Mouse (Mus musculus): ENCODE data around the gene Tmem207. TPM values are rescaled to one million over a fixed set of nuclear protein-coding genes. Genes with fewer than 3 reads are reported as not detected.
"Not testable (repeated sequence)": the region's sequence is repeated elsewhere in the genome, so short reads cannot be mapped to it uniquely, and the experiment has no call there.

The Tmem207 gene
- polyA plus RNA-seq, 1 experiment from 2014 or later = 0.42 TPM

- WGBS = 45% methylated on average over 10 of the region's 10 CpGs
- Histone ChIP-seq H3K36me3 (no peaks in the 10 kb centered on the region), H3K4me3 (replicated peaks) (no peak overlapping the region), H3K27ac (peak overlapping the region; percentile 73), H3K9me3 (no peaks in the 10 kb centered on the region), H3K4me1 (replicated peaks) (peaks cover 21% of the 10 kb centered on the region), H3K4me2 (replicated peaks) (no peak overlapping the region), H3K9ac (replicated peaks) (no peak overlapping the region), H3K27me3 (no peaks in the 10 kb centered on the region)
- peak; percentile 95 for ATAC-seq
These were observed 1.5 kb upstream of the Tmem207 start for GRCm38 (mm10) chr16:26527931-26528666.

DNA sequence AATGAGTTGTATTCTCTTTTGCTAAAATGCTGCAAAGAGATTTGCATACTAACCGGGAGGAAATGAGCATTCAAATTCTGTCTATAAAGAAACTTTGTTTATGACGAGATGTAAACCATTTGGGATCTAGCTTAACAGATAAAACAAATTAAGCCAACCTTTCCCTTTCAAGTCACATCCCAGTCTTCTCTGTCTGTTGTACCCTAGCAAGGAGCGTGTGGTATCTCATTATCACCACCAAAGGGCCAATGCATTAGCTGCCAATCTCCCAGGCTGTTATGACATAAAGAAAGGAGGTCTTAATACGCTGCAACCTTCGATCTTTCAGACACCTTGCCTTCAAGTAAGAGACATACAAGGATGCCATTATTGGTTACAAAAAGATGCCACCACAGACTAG is 737 bp downstream of the Tmem207 start:
- Histone ChIP-seq H3K4me2 (replicated peaks) (no peak overlapping the region), H3K4me3 (replicated peaks) (no peak overlapping the region), H3K36me3 (no peaks in the 10 kb centered on the region), H3K9ac (replicated peaks) (no peak overlapping the region), H3K4me1 (replicated peaks) (peaks cover 21% of the 10 kb centered on the region), H3K27ac (no peak overlapping the region), H3K9me3 (no peaks in the 10 kb centered on the region), H3K27me3 (no peaks in the 10 kb centered on the region)
- ATAC-seq = no peak
- WGBS = 64% methylated on average over 5 of the region's 5 CpGs

DNA sequence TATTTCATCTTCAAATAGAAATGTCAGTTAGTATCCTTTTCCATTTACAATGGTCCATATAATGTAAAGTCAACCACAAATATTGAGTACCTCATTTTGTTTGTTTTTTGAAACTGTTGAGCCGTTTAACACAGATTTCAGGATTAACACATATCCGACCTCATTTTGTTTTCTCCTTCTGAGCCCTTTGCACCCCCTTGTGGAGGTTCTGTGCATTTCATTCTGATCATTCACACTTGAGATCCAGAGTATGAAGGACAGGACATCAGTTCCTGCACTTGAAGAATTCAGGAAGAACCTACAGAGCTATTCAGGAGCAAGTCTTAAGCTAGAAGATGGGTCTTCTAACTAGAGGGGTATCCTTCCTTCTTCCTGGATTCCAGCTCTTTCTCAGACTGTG is 7.0 kb downstream of the Tmem207 start:
- 53% methylated on average over 2 of the region's 2 CpGs for WGBS
- Histone ChIP-seq H3K9me3 (no peaks in the 10 kb centered on the region), H3K4me2 (replicated peaks) (no peak overlapping the region), H3K4me1 (replicated peaks) (no peaks in the 10 kb centered on the region), H3K36me3 (no peaks in the 10 kb centered on the region), H3K4me3 (replicated peaks) (no peak overlapping the region), H3K9ac (replicated peaks) (no peak overlapping the region), H3K27me3 (no peaks in the 10 kb centered on the region), H3K27ac (no peak overlapping the region)
- no peak for ATAC-seq

GRCm38 (mm10) chr16:26504961-26505360 is 21.6 kb downstream of the Tmem207 start:
- no peak for ATAC-seq
- WGBS = 86% methylated on average over 4 of the region's 4 CpGs
- Histone ChIP-seq H3K27ac (no peak overlapping the region), H3K9me3 (no peaks in the 10 kb centered on the region), H3K9ac (replicated peaks) (no peak overlapping the region), H3K4me2 (replicated peaks) (no peak overlapping the region), H3K4me1 (replicated peaks) (no peaks in the 10 kb centered on the region), H3K36me3 (no peaks in the 10 kb centered on the region), H3K27me3 (no peaks in the 10 kb centered on the region), H3K4me3 (replicated peaks) (no peak overlapping the region)

- no peak overlapping the region for H3K4me2 ChIP-seq (replicated peaks)
- H3K9ac ChIP-seq (replicated peaks) = no peak overlapping the region
- H3K27ac ChIP-seq = no peak overlapping the region
- no peak overlapping the region for H3K4me3 ChIP-seq (replicated peaks)
- no peaks in the 10 kb centered on the region for H3K4me1 ChIP-seq (replicated peaks)
- no peaks in the 10 kb centered on the region for H3K36me3 ChIP-seq
- ATAC-seq = no peak
- H3K9me3 ChIP-seq = no peaks in the 10 kb centered on the region
- 86% methylated on average over 3 of the region's 3 CpGs for WGBS
- H3K27me3 ChIP-seq = no peaks in the 10 kb centered on the region
These were observed 25.8 kb downstream of the Tmem207 start for GRCm38 (mm10) chr16:26500738-26501137.

DNA sequence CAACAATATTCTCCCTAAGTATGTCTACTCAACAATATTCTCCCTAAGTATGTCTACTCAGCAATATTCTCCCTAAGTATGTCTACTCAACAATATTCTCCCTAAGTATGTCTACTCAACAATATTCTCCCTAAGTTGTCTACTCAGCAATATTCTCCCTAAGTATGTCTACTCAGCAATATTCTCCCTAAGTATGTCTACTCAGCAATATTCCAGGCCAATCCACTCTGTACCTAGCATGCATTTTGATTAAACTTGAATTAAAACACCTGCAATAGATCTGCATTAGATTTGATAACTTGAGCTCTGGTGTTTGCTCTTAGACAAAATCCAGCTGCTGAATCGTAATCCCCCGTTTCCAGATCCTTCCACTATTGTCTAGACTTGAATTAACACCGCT is 26.9 kb downstream of the Tmem207 start:
- not testable (repeated sequence) for H3K9ac ChIP-seq (replicated peaks); H3K27ac ChIP-seq; H3K27me3 ChIP-seq; H3K4me2 ChIP-seq (replicated peaks); ATAC-seq; H3K4me3 ChIP-seq (replicated peaks); H3K9me3 ChIP-seq; H3K4me1 ChIP-seq (replicated peaks); H3K36me3 ChIP-seq
- WGBS = 94% methylated on average over 3 of the region's 3 CpGs

- no peaks in the 10 kb centered on the region for H3K4me1 ChIP-seq (replicated peaks)
- H3K4me2 ChIP-seq (replicated peaks) = no peak overlapping the region
- H3K27me3 ChIP-seq = no peaks in the 10 kb centered on the region
- H3K36me3 ChIP-seq = no peaks in the 10 kb centered on the region
- no peak overlapping the region for H3K27ac ChIP-seq
- 19% methylated on average over 2 of the region's 2 CpGs for WGBS
- no peak for ATAC-seq
- no peak overlapping the region for H3K9ac ChIP-seq (replicated peaks)
- no peak overlapping the region for H3K4me3 ChIP-seq (replicated peaks)
- H3K9me3 ChIP-seq = no peaks in the 10 kb centered on the region
These were observed 30.8 kb downstream of the Tmem207 start for GRCm38 (mm10) chr16:26495721-26496120.

DNA sequence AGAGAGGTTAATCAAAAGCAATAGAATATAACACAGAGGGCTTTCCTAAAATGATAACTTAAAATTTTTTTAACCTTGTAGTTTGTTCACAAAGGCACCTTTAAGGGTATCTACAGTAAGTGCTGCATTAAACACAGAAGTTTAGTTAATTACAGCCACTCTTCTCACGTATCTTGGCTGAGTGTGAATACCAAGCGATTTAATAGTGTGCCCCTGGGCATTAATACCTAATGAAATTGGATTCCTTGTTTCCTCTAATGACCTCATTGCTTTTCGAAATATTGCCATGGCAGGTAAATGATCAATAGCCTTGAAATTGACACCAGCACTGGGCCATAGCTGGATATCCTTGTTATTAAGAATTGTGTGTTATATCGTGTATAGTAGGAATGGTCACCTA is 55.3 kb downstream of the Tmem207 start:
- Histone ChIP-seq H3K27me3 (no peaks in the 10 kb centered on the region), H3K9ac (replicated peaks) (no peak overlapping the region), H3K4me2 (replicated peaks) (no peak overlapping the region), H3K9me3 (no peaks in the 10 kb centered on the region), H3K4me1 (replicated peaks) (no peaks in the 10 kb centered on the region), H3K27ac (no peak overlapping the region), H3K36me3 (no peaks in the 10 kb centered on the region), H3K4me3 (replicated peaks) (no peak overlapping the region)
- 86% methylated on average over 4 of the region's 4 CpGs for WGBS
- ATAC-seq = no peak

DNA sequence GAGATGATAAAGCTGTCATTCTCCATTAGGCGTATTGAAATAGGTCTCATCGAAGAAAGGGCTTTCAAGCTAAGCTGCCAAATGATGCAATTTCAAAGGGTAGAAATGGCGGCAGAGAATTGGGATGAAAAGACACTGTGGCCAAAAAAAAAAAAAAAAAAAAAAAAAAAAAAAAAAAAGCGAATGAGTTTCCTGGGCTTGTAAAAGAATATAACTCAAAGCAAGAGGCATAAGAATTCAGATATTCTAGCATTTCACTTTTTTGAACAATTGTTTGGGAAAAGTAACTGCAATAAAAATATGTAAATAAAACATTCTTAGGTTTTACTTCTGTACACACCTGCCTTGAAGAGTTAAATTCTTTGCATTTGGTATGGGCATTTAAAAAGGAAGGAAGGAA is 60.0 kb downstream of the Tmem207 start:
- Histone ChIP-seq H3K27ac (no peak overlapping the region), H3K27me3 (no peaks in the 10 kb centered on the region), H3K9me3 (no peaks in the 10 kb centered on the region), H3K4me2 (replicated peaks) (no peak overlapping the region), H3K4me1 (replicated peaks) (no peaks in the 10 kb centered on the region), H3K4me3 (replicated peaks) (no peak overlapping the region), H3K9ac (replicated peaks) (no peak overlapping the region), H3K36me3 (no peaks in the 10 kb centered on the region)
- no peak for ATAC-seq
- 78% methylated on average over 4 of the region's 4 CpGs for WGBS

DNA sequence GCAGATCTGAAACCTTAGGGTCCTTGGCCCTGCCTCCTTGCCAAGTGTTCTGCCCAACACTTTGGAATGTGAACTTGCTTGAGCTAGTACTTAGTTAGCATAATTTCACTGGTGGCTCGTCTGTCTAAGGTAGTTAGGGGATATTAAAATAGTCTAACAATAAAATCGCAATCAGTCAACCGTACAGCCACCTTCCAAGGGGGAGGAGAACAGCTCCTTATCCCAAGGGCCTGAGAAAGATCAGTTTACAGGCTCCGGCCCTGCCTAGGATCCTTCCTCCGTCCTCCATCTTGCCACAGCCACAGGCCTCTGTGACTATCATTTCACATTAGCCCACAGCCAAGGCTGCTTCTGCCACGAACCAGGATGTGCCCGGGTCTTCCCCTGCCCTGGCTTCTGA is 63.7 kb downstream of the Tmem207 start, which contains the start of gene Cldn16:
Cldn16 (plus strand) TSS at position 301 of the 400 bp plus-strand sequence.
- Histone ChIP-seq H3K4me2 (replicated peaks) (no peak within 1 kb of the TSS), H3K27me3 (no peaks in the 10 kb centered on the region), H3K36me3 (no peaks in the 10 kb centered on the region), H3K9me3 (no peaks in the 10 kb centered on the region), H3K4me3 (replicated peaks) (no peak within 1 kb of the TSS), H3K4me1 (replicated peaks) (no peaks in the 10 kb centered on the region), H3K27ac (no peak within 1 kb of the TSS), H3K9ac (replicated peaks) (no peak within 1 kb of the TSS)
- ATAC-seq = no peak
- WGBS = 79% methylated on average over 7 of the region's 7 CpGs

DNA sequence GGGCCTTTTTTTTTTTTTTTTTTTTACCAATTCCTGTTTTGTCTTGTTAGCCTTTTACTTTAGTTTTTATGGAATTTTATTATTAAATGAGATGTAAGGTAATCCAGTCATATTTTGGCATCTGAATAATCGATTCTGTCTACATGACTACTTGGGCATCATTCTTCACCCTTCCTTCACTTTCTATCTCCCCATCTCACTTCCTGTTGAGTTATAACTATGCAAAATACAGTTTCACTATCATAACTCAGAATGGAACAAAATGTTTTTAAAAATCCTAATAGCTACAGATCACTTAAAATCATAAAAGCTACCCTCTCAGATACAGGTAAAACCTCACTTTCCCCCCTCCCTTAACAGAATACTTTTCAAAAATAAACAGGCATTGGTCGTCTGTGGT is 70.4 kb downstream of the Tmem207 start:
- WGBS = 94% methylated on average over 2 of the region's 2 CpGs
- Histone ChIP-seq H3K9ac (replicated peaks) (no peak overlapping the region), H3K36me3 (no peaks in the 10 kb centered on the region), H3K9me3 (no peaks in the 10 kb centered on the region), H3K4me2 (replicated peaks) (no peak overlapping the region), H3K27ac (no peak overlapping the region), H3K4me3 (replicated peaks) (no peak overlapping the region), H3K27me3 (no peaks in the 10 kb centered on the region), H3K4me1 (replicated peaks) (no peaks in the 10 kb centered on the region)
- no peak for ATAC-seq

DNA sequence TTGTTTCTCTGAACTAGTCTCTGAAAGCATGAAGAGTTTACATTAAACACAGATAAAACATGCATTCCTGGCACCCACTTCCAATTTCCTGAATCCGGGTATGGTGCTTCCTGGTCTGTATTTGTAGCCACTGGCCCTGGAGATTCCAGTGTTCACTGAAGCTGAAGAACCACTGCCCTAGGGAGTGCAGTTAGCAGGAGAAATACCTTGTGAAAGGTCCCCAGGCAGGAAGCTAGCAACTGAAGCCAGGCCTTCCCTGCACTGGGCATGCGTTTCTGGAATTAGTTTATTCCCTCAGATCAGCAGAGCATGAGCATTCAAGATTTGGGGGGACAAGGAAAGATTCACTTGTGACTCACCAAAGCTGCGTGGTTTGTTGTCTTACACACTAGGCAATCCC is 72.4 kb downstream of the Tmem207 start:
- Histone ChIP-seq H3K4me3 (replicated peaks) (no peak overlapping the region), H3K36me3 (no peaks in the 10 kb centered on the region), H3K9ac (replicated peaks) (no peak overlapping the region), H3K4me2 (replicated peaks) (no peak overlapping the region), H3K27ac (no peak overlapping the region), H3K9me3 (no peaks in the 10 kb centered on the region), H3K4me1 (replicated peaks) (no peaks in the 10 kb centered on the region), H3K27me3 (no peaks in the 10 kb centered on the region)
- ATAC-seq = no peak
- 63% methylated on average over 3 of the region's 3 CpGs for WGBS
